Mouse (Mus musculus): Measurements from ENCODE around the gene Gbgt1. TPM values are rescaled to one million over a fixed set of nuclear protein-coding genes. Genes with fewer than 3 reads are reported as not detected.

Gene Gbgt1
- polyA plus RNA-seq, 1 experiment from 2014 or later = 1.7 TPM

- Histone ChIP-seq H3K9me3 (ENCODE audit: control insufficient read depth, low read length) (no peaks in the 10 kb centered on the region), H3K4me1 (ENCODE audit: control insufficient read depth, insufficient read depth, low read depth, low read length) (peaks cover 72% of the 10 kb centered on the region), H3K4me3 (ENCODE audit: low read length) (no peak overlapping the region), H3K27me3 (replicated peaks; ENCODE audit: control insufficient read depth, insufficient read depth, low read length) (no peaks in the 10 kb centered on the region), H3K27ac (ENCODE audit: low read depth, low read length) (peak overlapping the region; percentile 86), H3K36me3 (ENCODE audit: control insufficient read depth, insufficient read depth, low read length) (peaks cover 19% of the 10 kb centered on the region), H3K9ac (ENCODE audit: low read depth, low read length) (peak overlapping the region; percentile 16), H3K4me2 (ENCODE audit: low read length) (no peak overlapping the region)
- 40% methylated on average over 1 of the region's 1 CpGs for WGBS
- no peak for ATAC-seq
Observed at GRCm38 (mm10) chr2:28538817-28539128, 42.1 kb downstream of the Gbgt1 start.

GRCm38 (mm10) chr2:28539206-28539605 is 42.5 kb downstream of the Gbgt1 start:
- Histone ChIP-seq H3K27me3 (replicated peaks; ENCODE audit: control insufficient read depth, insufficient read depth, low read length) (no peaks in the 10 kb centered on the region), H3K4me2 (ENCODE audit: low read length) (0 out of 2 replicates have a peak overlapping the region, but pooled peaks have one; percentile 15), H3K9ac (ENCODE audit: low read depth, low read length) (peak overlapping the region; percentile 16), H3K9me3 (ENCODE audit: control insufficient read depth, low read length) (no peaks in the 10 kb centered on the region), H3K36me3 (ENCODE audit: control insufficient read depth, insufficient read depth, low read length) (peaks cover 23% of the 10 kb centered on the region), H3K4me3 (ENCODE audit: low read length) (no peak overlapping the region), H3K4me1 (ENCODE audit: control insufficient read depth, insufficient read depth, low read depth, low read length) (peaks cover 67% of the 10 kb centered on the region), H3K27ac (ENCODE audit: low read depth, low read length) (peak overlapping the region; percentile 86)
- 21% methylated on average over 7 of the region's 7 CpGs for WGBS
- ATAC-seq = peak; percentile 34

GRCm38 (mm10) chr2:28539949-28540348 is 43.3 kb downstream of the Gbgt1 start:
- Histone ChIP-seq H3K4me3 (ENCODE audit: low read length) (no peak overlapping the region), H3K9me3 (ENCODE audit: control insufficient read depth, low read length) (no peaks in the 10 kb centered on the region), H3K4me1 (ENCODE audit: control insufficient read depth, insufficient read depth, low read depth, low read length) (peaks cover 60% of the 10 kb centered on the region), H3K4me2 (ENCODE audit: low read length) (no peak overlapping the region), H3K36me3 (ENCODE audit: control insufficient read depth, insufficient read depth, low read length) (peaks cover 29% of the 10 kb centered on the region), H3K9ac (ENCODE audit: low read depth, low read length) (peak overlapping the region; percentile 16; the same call in 1 of the 2 replicates), H3K27ac (ENCODE audit: low read depth, low read length) (peak overlapping the region; percentile 86), H3K27me3 (replicated peaks; ENCODE audit: control insufficient read depth, insufficient read depth, low read length) (no peaks in the 10 kb centered on the region)
- WGBS = 73% methylated on average over 2 of the region's 2 CpGs
- ATAC-seq = no peak

- H3K9me3 ChIP-seq (ENCODE audit: control insufficient read depth, low read length) = no peaks in the 10 kb centered on the region
- H3K9ac ChIP-seq (ENCODE audit: low read depth, low read length) = peak overlapping the region; percentile 21; the same call in 1 of the 2 replicates
- peaks cover 37% of the 10 kb centered on the region for H3K36me3 ChIP-seq (ENCODE audit: control insufficient read depth, insufficient read depth, low read length)
- no peaks in the 10 kb centered on the region for H3K27me3 ChIP-seq (replicated peaks; ENCODE audit: control insufficient read depth, insufficient read depth, low read length)
- ATAC-seq = no peak
- 80% methylated on average over 8 of the region's 8 CpGs for WGBS
- H3K27ac ChIP-seq (ENCODE audit: low read depth, low read length) = no peak overlapping the region
- H3K4me2 ChIP-seq (ENCODE audit: low read length) = no peak overlapping the region
- peaks cover 52% of the 10 kb centered on the region for H3K4me1 ChIP-seq (ENCODE audit: control insufficient read depth, insufficient read depth, low read depth, low read length)
- H3K4me3 ChIP-seq (ENCODE audit: low read length) = no peak overlapping the region
Observed at GRCm38 (mm10) chr2:28540587-28541227, 44.0 kb downstream of the Gbgt1 start.

GRCm38 (mm10) chr2:28543894-28544293 is 47.2 kb downstream of the Gbgt1 start:
- Histone ChIP-seq H3K36me3 (ENCODE audit: control insufficient read depth, insufficient read depth, low read length) (peaks cover 49% of the 10 kb centered on the region), H3K9me3 (ENCODE audit: control insufficient read depth, low read length) (no peaks in the 10 kb centered on the region), H3K27ac (ENCODE audit: low read depth, low read length) (no peak overlapping the region), H3K27me3 (replicated peaks; ENCODE audit: control insufficient read depth, insufficient read depth, low read length) (no peaks in the 10 kb centered on the region), H3K4me2 (ENCODE audit: low read length) (no peak overlapping the region), H3K4me1 (ENCODE audit: control insufficient read depth, insufficient read depth, low read depth, low read length) (peaks cover 22% of the 10 kb centered on the region), H3K9ac (ENCODE audit: low read depth, low read length) (no peak overlapping the region), H3K4me3 (ENCODE audit: low read length) (no peak overlapping the region)
- WGBS = 87% methylated on average over 8 of the region's 8 CpGs
- ATAC-seq = no peak

GRCm38 (mm10) chr2:28545976-28546375 is 49.3 kb downstream of the Gbgt1 start:
- H3K4me1 ChIP-seq (ENCODE audit: control insufficient read depth, insufficient read depth, low read depth, low read length) = peaks cover 2% of the 10 kb centered on the region; the same call in 1 of the 2 replicates
- peak; percentile 10; the same call in 1 of the 2 replicates for ATAC-seq
- no peak overlapping the region for H3K4me2 ChIP-seq (ENCODE audit: low read length)

GRCm38 (mm10) chr2:28546560-28546959 is 49.9 kb downstream of the Gbgt1 start:
- no peaks in the 10 kb centered on the region for H3K27me3 ChIP-seq (replicated peaks; ENCODE audit: control insufficient read depth, insufficient read depth, low read length)
- no peaks in the 10 kb centered on the region for H3K4me1 ChIP-seq (ENCODE audit: control insufficient read depth, insufficient read depth, low read depth, low read length)
- 75% methylated on average over 6 of the region's 6 CpGs for WGBS
- no peaks in the 10 kb centered on the region for H3K9me3 ChIP-seq (ENCODE audit: control insufficient read depth, low read length)
- ATAC-seq = no peak; the same call in 1 of the 2 replicates
- H3K9ac ChIP-seq (ENCODE audit: low read depth, low read length) = no peak overlapping the region
- H3K4me2 ChIP-seq (ENCODE audit: low read length) = no peak overlapping the region
- no peak overlapping the region for H3K4me3 ChIP-seq (ENCODE audit: low read length)
- peaks cover 76% of the 10 kb centered on the region for H3K36me3 ChIP-seq (ENCODE audit: control insufficient read depth, insufficient read depth, low read length)
- peak overlapping the region; percentile 60; the same call in 1 of the 2 replicates for H3K27ac ChIP-seq (ENCODE audit: low read depth, low read length)

More at GRCm38 (mm10) chr2:28545976-28546375, 49.3 kb downstream of the Gbgt1 start:
- Histone ChIP-seq H3K36me3 (ENCODE audit: control insufficient read depth, insufficient read depth, low read length) (peaks cover 70% of the 10 kb centered on the region), H3K27ac (ENCODE audit: low read depth, low read length) (peak overlapping the region; percentile 63; the same call in 1 of the 2 replicates), H3K4me3 (ENCODE audit: low read length) (no peak overlapping the region), H3K9ac (ENCODE audit: low read depth, low read length) (no peak overlapping the region), H3K27me3 (replicated peaks; ENCODE audit: control insufficient read depth, insufficient read depth, low read length) (no peaks in the 10 kb centered on the region), H3K9me3 (ENCODE audit: control insufficient read depth, low read length) (no peaks in the 10 kb centered on the region)

- Histone ChIP-seq H3K27ac (ENCODE audit: low read depth, low read length) (peak overlapping the region; percentile 6; the same call in 1 of the 2 replicates), H3K9me3 (ENCODE audit: control insufficient read depth, low read length) (no peaks in the 10 kb centered on the region), H3K4me3 (ENCODE audit: low read length) (no peak overlapping the region), H3K4me1 (ENCODE audit: control insufficient read depth, insufficient read depth, low read depth, low read length) (no peaks in the 10 kb centered on the region), H3K9ac (ENCODE audit: low read depth, low read length) (no peak overlapping the region), H3K27me3 (replicated peaks; ENCODE audit: control insufficient read depth, insufficient read depth, low read length) (no peaks in the 10 kb centered on the region), H3K4me2 (ENCODE audit: low read length) (no peak overlapping the region), H3K36me3 (ENCODE audit: control insufficient read depth, insufficient read depth, low read length) (peaks cover 77% of the 10 kb centered on the region)
- peak; percentile 18 for ATAC-seq
- WGBS = 56% methylated on average over 11 of the region's 11 CpGs
Observed at GRCm38 (mm10) chr2:28547237-28548172, 50.8 kb downstream of the Gbgt1 start.

- Histone ChIP-seq H3K4me2 (ENCODE audit: low read length) (no peak overlapping the region), H3K9ac (ENCODE audit: low read depth, low read length) (no peak overlapping the region), H3K4me1 (ENCODE audit: control insufficient read depth, insufficient read depth, low read depth, low read length) (no peaks in the 10 kb centered on the region), H3K9me3 (ENCODE audit: control insufficient read depth, low read length) (no peaks in the 10 kb centered on the region), H3K36me3 (ENCODE audit: control insufficient read depth, insufficient read depth, low read length) (peaks cover 71% of the 10 kb centered on the region), H3K4me3 (ENCODE audit: low read length) (no peak overlapping the region), H3K27me3 (replicated peaks; ENCODE audit: control insufficient read depth, insufficient read depth, low read length) (no peaks in the 10 kb centered on the region), H3K27ac (ENCODE audit: low read depth, low read length) (no peak overlapping the region)
- ATAC-seq = no peak
- WGBS = 93% methylated on average over 13 of the region's 13 CpGs
Observed at GRCm38 (mm10) chr2:28549157-28549556, 52.5 kb downstream of the Gbgt1 start.

Data from hindbrain, embryonic 16.5 days (tissue).